Mouse (Mus musculus) thymus, postnatal 10 days (tissue): ENCODE measurements around the gene Tanc2.

Experiments
- DNase-seq, 2 experiments: peaks; one replicate each; pipeline ENCODE4 v3.0.0; 2021; ENCODE audit warnings: low spot score in 2 of 2

The Tanc2 gene

DNA sequence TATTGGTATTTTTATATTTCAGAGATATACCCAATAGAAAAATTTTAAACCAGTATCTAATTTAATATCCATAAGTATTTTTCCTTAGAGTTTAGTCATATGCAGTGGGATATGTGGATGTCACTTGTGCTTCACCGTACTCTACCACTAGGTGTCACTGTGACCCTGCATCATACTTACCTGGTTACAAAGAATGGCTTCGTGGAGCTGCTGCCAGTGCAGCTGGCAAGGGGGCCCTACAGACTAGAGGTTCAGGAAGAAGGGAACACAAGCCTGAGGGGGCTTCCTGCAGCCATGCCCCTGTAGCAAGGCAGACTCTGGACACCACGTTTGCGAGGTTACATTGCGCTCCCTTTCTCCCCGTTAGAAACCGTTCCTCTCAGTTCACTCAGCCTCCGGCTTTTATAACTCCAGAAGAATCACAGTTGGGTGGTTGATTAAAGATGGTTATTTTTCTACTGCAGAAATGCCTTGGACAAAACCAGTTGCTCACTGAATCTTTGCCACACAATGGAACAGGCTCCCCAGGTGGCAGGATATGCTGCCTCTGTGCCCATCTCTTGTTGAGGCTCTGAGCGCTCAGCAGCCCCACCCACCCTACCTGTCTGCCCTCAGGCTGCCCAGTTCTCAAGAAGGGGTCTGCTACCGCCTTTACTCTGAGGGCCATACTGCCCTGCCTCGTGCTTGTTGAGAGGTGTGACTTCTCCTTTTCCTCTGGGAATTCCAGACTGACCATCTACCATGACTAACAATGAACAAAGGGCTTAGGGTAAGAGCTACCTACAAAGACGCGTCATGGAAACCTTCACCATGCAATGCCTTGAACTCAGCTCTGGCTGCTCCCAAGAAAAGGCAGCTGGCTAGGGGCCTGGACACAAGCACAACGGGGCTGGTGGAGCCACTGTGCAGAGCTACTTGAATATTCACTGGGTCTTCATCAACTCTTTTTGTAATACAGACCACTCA lies 337.6 kb downstream of the Tanc2 start:
- peak; percentile 34 to 72 for DNase-seq

DNA sequence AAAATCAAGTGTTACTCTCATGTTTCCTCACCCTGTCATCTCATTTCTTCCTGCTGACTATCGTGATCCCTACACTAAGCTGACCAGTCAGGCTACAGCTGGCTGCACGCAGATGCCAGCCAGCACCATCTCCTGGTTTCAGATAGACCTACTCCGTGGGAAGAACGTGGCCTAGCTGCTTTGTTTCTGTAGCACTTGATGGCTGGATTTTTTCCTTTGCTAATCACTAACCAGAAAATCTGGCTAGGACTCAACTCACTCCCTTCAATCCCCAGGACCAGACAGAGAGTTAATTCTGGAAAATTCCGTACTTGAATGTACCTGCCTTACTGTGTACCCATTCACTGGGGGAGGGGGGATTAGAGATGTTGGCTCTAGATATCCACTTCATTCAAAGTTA lies 338.4 kb downstream of the Tanc2 start:
- no peak for DNase-seq

DNA sequence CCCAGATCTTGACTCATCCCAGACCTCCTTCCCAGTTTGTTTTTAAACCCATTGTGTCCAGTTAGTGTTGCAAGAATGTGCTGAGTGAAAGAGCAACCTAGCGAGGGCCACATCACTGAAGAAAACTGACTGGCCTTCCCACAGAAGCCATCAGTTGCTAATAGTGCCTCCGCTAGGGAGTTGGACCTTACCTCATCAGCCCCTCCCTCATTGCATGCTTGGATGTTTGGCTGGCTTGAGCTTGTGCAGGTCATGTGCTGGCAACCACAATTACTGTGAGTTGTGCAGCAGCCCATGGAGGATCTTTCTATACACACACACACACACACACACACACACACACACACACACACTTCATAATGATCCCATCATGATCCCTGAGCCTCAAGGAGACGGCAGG lies 341.6 kb downstream of the Tanc2 start:
- DNase-seq, result no peak

GRCm38 (mm10) chr11:105933746-105934145 lies 344.0 kb downstream of the Tanc2 start:
- no peak for DNase-seq

- no peak for DNase-seq
Observed at GRCm38 (mm10) chr11:105934303-105934711, 344.5 kb downstream of the Tanc2 start.

GRCm38 (mm10) chr11:105934816-105935215 lies 345.0 kb downstream of the Tanc2 start:
- no peak for DNase-seq

GRCm38 (mm10) chr11:105935496-105935895 lies 345.7 kb downstream of the Tanc2 start:
- no peak for DNase-seq

- no peak for DNase-seq
Observed at GRCm38 (mm10) chr11:105936200-105936599, 346.4 kb downstream of the Tanc2 start.

DNA sequence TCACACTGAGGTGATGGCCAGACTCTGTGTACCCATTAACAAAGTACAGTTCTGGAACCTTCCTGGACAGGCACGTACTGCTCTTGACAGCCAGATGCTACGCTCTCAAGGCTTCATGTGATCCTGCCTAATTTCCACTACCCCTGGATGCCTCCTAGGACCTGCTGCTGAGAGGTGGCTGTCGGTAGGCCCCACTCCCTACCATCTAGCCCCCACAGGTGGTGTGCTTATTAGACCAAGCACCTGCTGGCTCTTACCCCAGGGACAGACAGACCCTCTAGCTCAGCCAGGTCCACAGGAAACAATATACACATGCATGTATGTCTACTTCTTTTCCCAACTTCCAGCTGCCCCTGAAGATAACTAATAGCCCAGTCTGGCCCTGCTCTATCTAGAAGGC lies 347.2 kb downstream of the Tanc2 start:
- no peak for DNase-seq

GRCm38 (mm10) chr11:105938771-105939170 lies 349.0 kb downstream of the Tanc2 start:
- no peak for DNase-seq

DNA sequence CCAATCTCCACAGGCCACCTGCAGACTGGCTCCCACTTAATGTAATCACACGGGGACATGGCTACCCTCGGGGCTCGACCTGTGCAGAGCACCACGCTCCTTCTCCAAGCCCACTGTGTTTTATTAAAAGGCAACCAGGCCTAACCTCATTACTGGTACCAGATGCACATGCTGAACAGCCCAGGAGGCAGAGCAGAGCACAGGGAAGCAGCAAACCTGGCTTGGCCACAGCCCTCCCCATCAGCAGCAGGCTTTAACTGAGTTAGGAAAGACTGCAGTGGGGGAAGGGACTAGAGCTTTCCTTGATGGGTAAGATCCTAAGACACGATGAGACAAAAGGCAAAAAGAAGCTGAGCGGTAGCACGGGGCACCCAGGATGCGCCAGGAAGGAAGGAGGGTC lies 352.2 kb downstream of the Tanc2 start:
- DNase-seq, result no peak

DNA sequence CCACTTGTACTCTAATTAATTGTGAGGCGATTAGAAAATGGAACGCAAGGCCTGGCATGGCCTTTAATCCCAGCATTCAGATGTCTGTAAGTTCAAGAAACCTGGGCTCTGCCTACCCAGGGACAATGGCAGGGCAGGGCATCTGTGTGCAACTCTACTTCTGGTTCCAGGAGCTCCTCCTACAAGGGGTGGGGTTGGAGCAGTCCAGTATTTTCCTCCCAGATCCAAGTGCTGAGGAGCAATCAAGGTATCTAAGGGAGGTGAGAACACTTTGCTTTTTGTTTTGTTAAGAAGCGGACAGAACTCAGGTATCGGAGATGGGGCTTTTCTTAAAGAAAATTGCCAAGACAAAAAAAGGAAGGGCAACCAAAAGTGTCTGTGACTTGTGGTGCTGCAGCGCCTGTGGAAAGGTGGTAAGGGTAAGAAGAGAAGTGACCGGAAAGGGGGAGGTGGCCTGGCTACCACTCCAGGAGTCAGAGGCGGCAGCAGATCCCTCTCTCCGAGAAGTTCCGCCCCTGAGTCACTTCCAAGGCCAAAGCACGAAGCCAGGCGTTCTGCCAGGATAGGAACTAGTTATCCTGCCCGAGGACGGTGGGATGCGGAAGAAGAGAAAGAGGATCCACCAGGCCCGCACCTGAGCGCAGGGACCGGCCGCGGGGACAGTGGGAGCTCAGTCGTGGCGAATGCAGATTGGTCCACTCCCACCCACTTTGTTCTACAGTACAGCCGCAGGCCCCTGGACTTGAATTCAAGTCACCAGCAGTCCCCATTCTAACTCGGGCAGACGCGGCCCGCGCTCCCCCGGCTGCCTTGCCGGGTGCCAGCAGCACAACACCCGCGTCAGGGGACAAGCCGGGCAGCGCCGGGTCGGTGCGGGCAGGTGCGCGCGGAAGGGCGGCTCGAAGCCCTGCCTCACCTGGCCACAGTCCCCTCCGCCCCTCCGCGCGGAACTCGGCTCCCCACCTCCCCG lies 353.6 kb downstream of the Tanc2 start:
- no peak for DNase-seq

- DNase-seq, result peak; percentile 24 to 60
Observed at GRCm38 (mm10) chr11:105944126-105944621, 354.4 kb downstream of the Tanc2 start.

DNA sequence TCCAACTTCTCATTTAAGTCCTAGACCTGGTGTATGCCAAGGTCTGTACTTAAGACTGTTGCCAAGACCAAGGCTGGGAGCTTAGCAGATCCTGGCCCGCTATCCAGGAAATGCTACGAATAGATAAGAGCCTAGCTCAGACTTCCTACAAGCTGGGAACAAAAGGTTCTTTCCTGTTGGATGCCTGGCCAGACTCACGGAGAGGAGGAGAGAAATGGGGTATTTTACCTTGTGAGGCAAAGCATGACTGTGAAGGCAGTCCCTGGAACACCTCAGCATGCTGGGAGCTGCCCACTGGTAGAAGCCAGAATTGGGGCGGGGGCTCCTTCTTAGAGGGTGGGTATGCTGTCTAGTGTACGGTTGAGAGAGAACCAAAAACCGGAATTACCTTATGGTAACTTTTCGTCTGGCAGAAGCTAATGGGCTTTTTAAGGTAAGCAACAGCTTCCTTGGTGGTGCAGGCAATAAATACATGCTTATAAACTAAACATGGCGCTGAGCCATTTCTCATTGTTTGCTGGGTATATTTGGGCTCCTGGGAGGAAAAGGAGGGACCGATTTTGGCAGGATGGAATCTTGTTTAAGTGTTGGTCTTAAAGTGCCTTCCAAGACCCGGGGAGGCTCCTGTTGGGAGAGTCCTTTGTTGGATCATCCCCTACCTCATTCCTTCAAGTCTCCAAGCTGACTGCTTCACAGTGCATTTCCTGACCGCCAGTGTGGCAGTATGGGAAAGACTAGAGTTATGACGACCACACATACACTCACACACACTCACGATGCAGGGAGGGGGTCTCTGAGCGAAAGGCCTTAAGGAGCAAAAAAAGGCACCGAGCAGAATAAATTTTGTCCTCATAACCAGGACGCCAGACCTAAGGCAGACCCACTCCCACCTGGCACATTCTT lies 355.2 kb downstream of the Tanc2 start:
- no peak for DNase-seq

- no peak for DNase-seq
Observed at GRCm38 (mm10) chr11:105946694-105947154, 356.9 kb downstream of the Tanc2 start.

DNA sequence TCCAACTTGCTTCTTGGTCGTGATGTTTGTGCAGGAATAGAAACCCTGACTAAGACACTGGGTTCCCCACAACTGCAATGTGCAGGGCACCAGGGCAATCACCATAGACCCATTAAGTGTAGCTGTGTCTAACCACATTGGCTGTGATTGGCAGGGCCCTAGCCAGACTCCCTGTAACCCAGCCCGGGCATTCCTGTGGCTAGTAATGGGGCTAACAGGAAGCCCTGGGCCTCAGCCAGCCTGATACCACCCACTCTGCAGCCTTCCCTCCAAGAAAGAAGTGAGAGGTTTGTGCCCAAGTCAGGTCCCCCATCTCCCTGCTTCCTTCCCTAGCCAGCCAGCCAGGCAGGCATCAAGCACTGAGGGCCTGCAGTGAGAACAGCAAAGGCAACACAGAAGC lies 358.5 kb downstream of the Tanc2 start:
- DNase-seq, result no peak

GRCm38 (mm10) chr11:105950519-105950918 lies 360.7 kb downstream of the Tanc2 start:
- no peak for DNase-seq

GRCm38 (mm10) chr11:105951601-105952044 lies 361.8 kb downstream of the Tanc2 start:
- DNase-seq, result no peak

GRCm38 (mm10) chr11:105952111-105952510 lies 362.3 kb downstream of the Tanc2 start:
- DNase-seq, result no peak

- DNase-seq, result no peak
Observed at GRCm38 (mm10) chr11:105952911-105953386, 363.2 kb downstream of the Tanc2 start, which contains the start of gene Cyb561. Gene Cyb561 (minus strand): TSS chr11:105953336.

- DNase-seq, result no peak
Observed at GRCm38 (mm10) chr11:105953402-105953801, 363.6 kb downstream of the Tanc2 start.
